9 mouse cellular contexts compared by ENCODE assay signal in genomic region chr16:44331154-44331553, GRCm38 (mm10). TPM values are rescaled to one million over a fixed set of nuclear protein-coding genes. Genes with fewer than 3 reads are reported as not detected.
DNase-seq lines count a peak whose midpoint lies in the region; ATAC-seq lines count a peak whose summit lies in the region.
"Had no signal": no experiment of that assay in that cellular context is flagged by ENCODE, and none has a peak within 500 bp of the region (broad histone marks: within the 10 kb centered on the region; RNA-seq: fewer than 3 reads in every experiment).

No protein-coding gene starts in this region.

- ATAC-seq in forebrain, embryonic 14.5 days, result no peak
- ATAC-seq in forebrain, embryonic 12.5 days (ENCODE audit: low FRiP score), result no peak
- no peak for ATAC-seq in inflammation-experienced regulatory T-cells, adult 6 months

- H3K4me1 ChIP-seq in forebrain, embryonic 14.5 days (ENCODE audit: control insufficient read depth, insufficient read depth, low read length), result no peaks in the 10 kb centered on the region
- H3K4me1 ChIP-seq in forebrain, embryonic 12.5 days, result peaks cover 14% of the 10 kb centered on the region
- H3K4me1 ChIP-seq in embryonic facial prominence, embryonic 10.5 days, result peaks cover 21% of the 10 kb centered on the region
- peaks cover 22% of the 10 kb centered on the region for H3K4me1 ChIP-seq in midbrain, embryonic 10.5 days

- peaks cover 7% of the 10 kb centered on the region; the same call in 1 of the 2 replicates for H3K27me3 ChIP-seq in forebrain, embryonic 14.5 days (replicated peaks; ENCODE audit: control insufficient read depth, insufficient read depth, low read length)
- H3K27me3 ChIP-seq in forebrain, embryonic 12.5 days, result peaks cover 43% of the 10 kb centered on the region
- H3K27me3 ChIP-seq in embryonic facial prominence, embryonic 10.5 days (replicated peaks; ENCODE audit: low read depth, poor library complexity, severe bottlenecking), result peaks cover 52% of the 10 kb centered on the region
- H3K27me3 ChIP-seq in midbrain, embryonic 10.5 days (ENCODE audit: low read depth, poor library complexity, severe bottlenecking), result peaks cover 51% of the 10 kb centered on the region

- 19% methylated on average over 9 of the region's 9 CpGs for WGBS in forebrain, embryonic 14.5 days
- WGBS in forebrain, embryonic 12.5 days, result 15% methylated on average over 9 of the region's 9 CpGs
- 15% methylated on average over 9 of the region's 9 CpGs for WGBS in embryonic facial prominence, embryonic 10.5 days
- 17% methylated on average over 9 of the region's 9 CpGs for WGBS in midbrain, embryonic 10.5 days

- 0 out of 2 replicates have a peak, but pooled peaks cover 3% of the 10 kb centered on the region for H3K9me3 ChIP-seq in forebrain, embryonic 14.5 days (replicated peaks; ENCODE audit: control insufficient read depth, low read length)
- 0 out of 2 replicates have a peak, but pooled peaks cover 5% of the 10 kb centered on the region for H3K9me3 ChIP-seq in forebrain, embryonic 12.5 days
- peaks cover 2% of the 10 kb centered on the region; the same call in 1 of the 2 replicates for H3K9me3 ChIP-seq in embryonic facial prominence, embryonic 10.5 days
- peaks cover 4% of the 10 kb centered on the region; the same call in 1 of the 2 replicates for H3K9me3 ChIP-seq in midbrain, embryonic 10.5 days (replicated peaks)

- no peak overlapping the region for H3K27ac ChIP-seq in forebrain, embryonic 14.5 days (ENCODE audit: low read depth, low read length)
- no peak overlapping the region for H3K27ac ChIP-seq in forebrain, embryonic 12.5 days
- H3K27ac ChIP-seq in embryonic facial prominence, embryonic 10.5 days (replicated peaks), result no peak overlapping the region
- no peak overlapping the region for H3K27ac ChIP-seq in midbrain, embryonic 10.5 days (replicated peaks)
- H3K27ac ChIP-seq: liver, embryonic 13.5 days had no signal

- DNase-seq in forebrain, embryonic 14.5 days (ENCODE audit: low spot score), result peak; percentile 37
- DNase-seq in ZHBTc4 (ENCODE audit: low read depth, low spot score), result peak; percentile 47
- DNase-seq in embryonic facial prominence, embryonic 10.5 days (ENCODE audit: low spot score), result peak; percentile 37
- peak; percentile 21 for DNase-seq in midbrain, embryonic 10.5 days (ENCODE audit: low spot score)
- no peak for DNase-seq in B cell, adult 2 months
- no peak for DNase-seq in heart, postnatal 4 days
- DNase-seq: liver, embryonic 13.5 days had no signal

- no peaks in the 10 kb centered on the region for H3K36me3 ChIP-seq in forebrain, embryonic 14.5 days (ENCODE audit: control insufficient read depth, insufficient read depth, low read length)
- H3K36me3 ChIP-seq in forebrain, embryonic 12.5 days (replicated peaks), result no peaks in the 10 kb centered on the region
- H3K36me3 ChIP-seq in embryonic facial prominence, embryonic 10.5 days (replicated peaks), result no peaks in the 10 kb centered on the region
- H3K36me3 ChIP-seq in midbrain, embryonic 10.5 days, result no peaks in the 10 kb centered on the region
- H3K36me3 ChIP-seq: liver, embryonic 13.5 days had no signal

- H3K9ac ChIP-seq in forebrain, embryonic 14.5 days (ENCODE audit: low read length), result no peak overlapping the region
- H3K9ac ChIP-seq in forebrain, embryonic 12.5 days, result no peak overlapping the region

- no peak overlapping the region for H3K4me2 ChIP-seq in forebrain, embryonic 14.5 days (ENCODE audit: low read length)
- no peak overlapping the region for H3K4me2 ChIP-seq in forebrain, embryonic 12.5 days

- H3K4me3 ChIP-seq in forebrain, embryonic 14.5 days (ENCODE audit: low read depth, low read length), result no peak overlapping the region
- no peak overlapping the region for H3K4me3 ChIP-seq in forebrain, embryonic 12.5 days (replicated peaks)
- no peak overlapping the region for H3K4me3 ChIP-seq in embryonic facial prominence, embryonic 10.5 days
- H3K4me3 ChIP-seq in midbrain, embryonic 10.5 days, result no peak overlapping the region

RNA-seq across cellular contexts. Expression of gene Sidt1, which starts 1.8 kb away (rescaled TPM):
- polyA plus RNA-seq in forebrain, embryonic 14.5 days (2014; fragmentation: Nextera tagmentation; extraction: Ambion mirVana), result 3.9 and 8.6 TPM in 2 replicates
- polyA plus RNA-seq in forebrain, embryonic 12.5 days (2016; fragmentation: Nextera tagmentation; extraction: Ambion mirVana), result 0.14 and 0.23 TPM in 2 replicates
- 0.21 and 0.29 TPM in 2 replicates for polyA plus RNA-seq in embryonic facial prominence, embryonic 10.5 days (2016; fragmentation: Nextera tagmentation; extraction: Ambion mirVana)
- polyA plus RNA-seq in midbrain, embryonic 10.5 days (2016; fragmentation: Nextera tagmentation; extraction: Ambion mirVana), result 0.05 and 0.10 TPM in 2 replicates
- polyA plus RNA-seq in inflammation-experienced regulatory T-cells, adult 6 months (2017; shearing (Covaris generic)), result 10 to 100 TPM; 26.2 to 29.9 (median 29.5) TPM
- under 1 TPM; 0.21 to 0.25 TPM for total RNA-seq in heart, postnatal 4 days (2021)

RNA-seq across cellular contexts. Expression of gene Spice1, which starts 15.8 kb away (rescaled TPM):
- 21.2 TPM in 2 replicates for polyA plus RNA-seq in forebrain, embryonic 14.5 days (2014; fragmentation: Nextera tagmentation; extraction: Ambion mirVana)
- polyA plus RNA-seq in forebrain, embryonic 12.5 days (2016; fragmentation: Nextera tagmentation; extraction: Ambion mirVana), result 36.6 and 37.8 TPM in 2 replicates
- polyA plus RNA-seq in embryonic facial prominence, embryonic 10.5 days (2016; fragmentation: Nextera tagmentation; extraction: Ambion mirVana), result 33.9 and 34.5 TPM in 2 replicates
- polyA plus RNA-seq in midbrain, embryonic 10.5 days (2016; fragmentation: Nextera tagmentation; extraction: Ambion mirVana), result 34.1 and 35.8 TPM in 2 replicates
- 10 to 100 TPM; 22.2 to 25.8 (median 25.3) TPM for polyA plus RNA-seq in inflammation-experienced regulatory T-cells, adult 6 months (2017; shearing (Covaris generic))
- total RNA-seq in heart, postnatal 4 days (2021), result 10 to 100 TPM in 1 of 2 experiments, 1 to 10 TPM in 1; 9.6 to 10.8 TPM

Comparison
In these comparisons a context has a peak if more than half of its experiments do, and no peak if none do; other contexts are left out.
1. DNase-seq: peak in forebrain, embryonic 14.5 days (single experiment), ZHBTc4 (single experiment), embryonic facial prominence, embryonic 10.5 days (single experiment) and midbrain, embryonic 10.5 days (single experiment); none in B cell, adult 2 months (0 of 2) and heart, postnatal 4 days (single experiment).